Mouse (Mus musculus) cortical plate, adult 2 months (tissue): ENCODE measurements around the gene Ahsa1. TPM values are rescaled to one million over a fixed set of nuclear protein-coding genes. Genes with fewer than 3 reads are reported as not detected.
"Not testable (repeated sequence)": the region's sequence is repeated elsewhere in the genome, so short reads cannot be mapped to it uniquely, and the experiment has no call there.

Experiments used
- H3K27ac ChIP-seq: fragments of 200-500 bp; 2 replicates; pipeline ENCODE4 v1.5.1; 2012; ENCODE audit warnings: low read length, control low read depth, inconsistent platforms; ENCODE audit not compliant: insufficient read depth
- H3K4me1 ChIP-seq: fragments of 200-500 bp; 2 replicates; pipeline ENCODE4 v1.6.1; 2011; ENCODE audit warnings: low read length; ENCODE audit not compliant: control insufficient read depth, insufficient read depth
- H3K4me3 ChIP-seq: fragments of 200-500 bp; 2 replicates; pipeline ENCODE4 v1.5.1; 2011; ENCODE audit warnings: mild to moderate bottlenecking, low read length, control low read depth; ENCODE audit not compliant: insufficient read depth
- CTCF ChIP-seq: fragments of 200-500 bp; IDR thresholded peaks from 2 replicates; pipeline ENCODE4 v1.5.1; 2011; ENCODE audit warnings: mild to moderate bottlenecking, control low read depth, low read length; ENCODE audit not compliant: insufficient read depth; ENCODE audit errors: extremely low read depth
- POLR2A ChIP-seq: fragments of 200-500 bp; IDR thresholded peaks from 2 replicates; pipeline ENCODE4 v1.6.1; 2011; ENCODE audit warnings: mild to moderate bottlenecking, low read length, control low read depth; ENCODE audit not compliant: insufficient read depth; ENCODE audit errors: extremely low read depth
- polyA plus RNA-seq: library from polyadenylated mRNA; depleted of rRNA; stranded (reverse); fragments of >200 nt; gene quantifications from 2 replicates; pipeline ENCODE4 v1.2.3, GENCODE M21; 2012; rRNA removed

Ahsa1 gene
- polyA plus RNA-seq, 1 experiment, result 179 TPM

GRCm38 (mm10) chr12:87301189-87301588, 34.9 kb downstream of the Ahsa1 start:
- no peak for TF ChIP-seq POLR2A
- TF ChIP-seq CTCF, result no peak
- Histone ChIP-seq H3K4me3 (no peak overlapping the region), H3K27ac (no peak overlapping the region), H3K4me1 (no peaks in the 10 kb centered on the region; the same call in 1 of the 2 replicates)

GRCm38 (mm10) chr12:87305767-87306583, 39.7 kb downstream of the Ahsa1 start:
- Histone ChIP-seq H3K4me3 (no peak overlapping the region), H3K27ac (no peak overlapping the region), H3K4me1 (no peaks in the 10 kb centered on the region; the same call in 1 of the 2 replicates)
- no peak for TF ChIP-seq CTCF
- no peak for TF ChIP-seq POLR2A

GRCm38 (mm10) chr12:87306584-87306844, 40.2 kb downstream of the Ahsa1 start:
- H3K4me1 ChIP-seq, result not testable (repeated sequence)

GRCm38 (mm10) chr12:87313098-87313497, 46.8 kb downstream of the Ahsa1 start:
- H3K27ac ChIP-seq, result no peak overlapping the region
- H3K4me3 ChIP-seq, result no peak overlapping the region
- H3K4me1 ChIP-seq, result no peaks in the 10 kb centered on the region
- TF ChIP-seq CTCF (no peak), POLR2A (no peak)

More at GRCm38 (mm10) chr12:87306584-87306844, 40.2 kb downstream of the Ahsa1 start:
- not testable (repeated sequence) for H3K27ac ChIP-seq, H3K4me3 ChIP-seq

GRCm38 (mm10) chr12:87317951-87318350, 51.7 kb downstream of the Ahsa1 start:
- no peaks in the 10 kb centered on the region for H3K4me1 ChIP-seq
- no peak overlapping the region for H3K4me3 ChIP-seq
- H3K27ac ChIP-seq, result no peak overlapping the region
- no peak for TF ChIP-seq CTCF
- TF ChIP-seq POLR2A, result no peak

- TF ChIP-seq CTCF (no peak), POLR2A (no peak)
- Histone ChIP-seq H3K4me3 (no peak overlapping the region), H3K27ac (no peak overlapping the region), H3K4me1 (no peaks in the 10 kb centered on the region)
These were observed 53.0 kb downstream of the Ahsa1 start for GRCm38 (mm10) chr12:87319229-87319628.

Other genes with a start within 250 kb of the Ahsa1 start
- gene Tmem63c, start 245.1 kb upstream of the Ahsa1 start, polyA plus RNA-seq, result 39.0 and 41.3 TPM in 2 replicates
- 8.9 and 9.5 TPM in 2 replicates for gene Ngb, start 163.9 kb upstream of the Ahsa1 start, polyA plus RNA-seq
- gene Gstz1, start 119.3 kb upstream of the Ahsa1 start, polyA plus RNA-seq, result 93.6 and 96.5 TPM in 2 replicates
- gene Pomt2, start 118.5 kb upstream of the Ahsa1 start, polyA plus RNA-seq, result 19.0 and 19.3 TPM in 2 replicates
- 2.8 and 3.4 TPM in 2 replicates for gene Samd15, start 66.8 kb upstream of the Ahsa1 start, polyA plus RNA-seq
- 20.5 and 21.5 TPM in 2 replicates for gene Tmed8, start 66.0 kb upstream of the Ahsa1 start, polyA plus RNA-seq
- 2.0 and 2.5 TPM in 2 replicates for gene Noxred1, start 27.7 kb upstream of the Ahsa1 start, polyA plus RNA-seq
- 61.0 and 64.0 TPM in 2 replicates for gene Vipas39, start 223 bp upstream of the Ahsa1 start, polyA plus RNA-seq
- 0.23 and 0.25 TPM in 2 replicates for gene Ism2, start 33.2 kb downstream of the Ahsa1 start, polyA plus RNA-seq
- 22.4 and 25.0 TPM in 2 replicates for gene Sptlc2, start 121.9 kb downstream of the Ahsa1 start, polyA plus RNA-seq
- gene Slirp, start 177.4 kb downstream of the Ahsa1 start, polyA plus RNA-seq, result 66.9 and 70.3 TPM in 2 replicates
- gene Alkbh1, start 177.5 kb downstream of the Ahsa1 start, polyA plus RNA-seq, result 17.1 and 17.4 TPM in 2 replicates
- gene Snw1, start 205.8 kb downstream of the Ahsa1 start, polyA plus RNA-seq, result 44.9 and 46.5 TPM in 2 replicates
- gene Gm5788, start 228.2 kb downstream of the Ahsa1 start, polyA plus RNA-seq, result not detected in 2 replicates
- not detected in 2 replicates for gene Gm8300, start 247.8 kb downstream of the Ahsa1 start, polyA plus RNA-seq